Mouse (Mus musculus) adrenal gland, postnatal 10 days (tissue): Measurements from ENCODE around the gene Vat1. TPM values are rescaled to one million over a fixed set of nuclear protein-coding genes. Genes with fewer than 3 reads are reported as not detected.
"Not testable (repeated sequence)": the region's sequence is repeated elsewhere in the genome, so short reads cannot be mapped to it uniquely, and the experiment has no call there.

Source experiments
- DNase-seq: peaks from one replicate; pipeline ENCODE4 v3.0.0; 2021; ENCODE audit warnings: mixed read lengths
- total RNA-seq, 2 experiments: library from RNA; stranded (reverse); gene quantifications; 2 replicates each; pipeline ENCODE4 v1.2.3; 2021

Vat1 gene
- total RNA-seq, 2 experiments from 2014 or later, result 79.4 to 87.3 TPM

DNA sequence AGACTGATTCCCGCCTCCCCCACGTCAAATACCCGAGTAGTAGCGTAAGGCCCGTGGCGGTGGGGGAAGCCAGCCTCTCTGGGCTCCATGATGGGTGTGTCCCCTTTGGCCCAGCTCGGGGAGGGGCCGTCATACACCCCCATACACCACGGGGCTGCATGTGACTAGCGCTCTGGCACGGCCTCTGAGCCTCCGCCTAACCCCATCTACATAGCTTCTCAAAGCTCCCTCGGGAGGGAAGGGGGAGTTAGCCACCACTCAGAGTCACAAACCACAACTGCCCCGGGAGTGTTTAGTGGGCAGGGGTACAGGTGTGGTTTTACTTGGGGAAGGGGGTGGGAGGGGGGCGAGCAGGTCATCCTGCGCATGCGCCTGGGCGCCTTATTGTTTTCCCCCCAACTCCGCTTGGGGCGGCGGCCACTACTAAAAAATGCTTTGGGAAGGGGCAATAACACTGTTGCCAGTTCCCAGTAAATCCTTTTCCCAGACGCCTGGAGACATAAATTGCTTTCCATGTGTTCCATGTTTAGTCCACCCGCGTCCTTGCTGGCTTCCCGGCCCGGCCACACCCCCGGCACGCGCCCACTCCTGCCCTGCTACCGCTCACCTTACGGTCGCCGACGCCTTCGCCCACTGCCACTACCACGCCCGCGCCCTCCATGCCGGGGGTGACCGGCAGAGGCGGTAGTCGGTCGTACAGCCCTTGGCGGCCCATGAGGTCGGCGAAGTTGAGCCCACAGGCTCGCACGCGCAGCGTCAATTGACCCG, 745 bp downstream of the Vat1 start:
- peak; percentile 72 for DNase-seq

DNA sequence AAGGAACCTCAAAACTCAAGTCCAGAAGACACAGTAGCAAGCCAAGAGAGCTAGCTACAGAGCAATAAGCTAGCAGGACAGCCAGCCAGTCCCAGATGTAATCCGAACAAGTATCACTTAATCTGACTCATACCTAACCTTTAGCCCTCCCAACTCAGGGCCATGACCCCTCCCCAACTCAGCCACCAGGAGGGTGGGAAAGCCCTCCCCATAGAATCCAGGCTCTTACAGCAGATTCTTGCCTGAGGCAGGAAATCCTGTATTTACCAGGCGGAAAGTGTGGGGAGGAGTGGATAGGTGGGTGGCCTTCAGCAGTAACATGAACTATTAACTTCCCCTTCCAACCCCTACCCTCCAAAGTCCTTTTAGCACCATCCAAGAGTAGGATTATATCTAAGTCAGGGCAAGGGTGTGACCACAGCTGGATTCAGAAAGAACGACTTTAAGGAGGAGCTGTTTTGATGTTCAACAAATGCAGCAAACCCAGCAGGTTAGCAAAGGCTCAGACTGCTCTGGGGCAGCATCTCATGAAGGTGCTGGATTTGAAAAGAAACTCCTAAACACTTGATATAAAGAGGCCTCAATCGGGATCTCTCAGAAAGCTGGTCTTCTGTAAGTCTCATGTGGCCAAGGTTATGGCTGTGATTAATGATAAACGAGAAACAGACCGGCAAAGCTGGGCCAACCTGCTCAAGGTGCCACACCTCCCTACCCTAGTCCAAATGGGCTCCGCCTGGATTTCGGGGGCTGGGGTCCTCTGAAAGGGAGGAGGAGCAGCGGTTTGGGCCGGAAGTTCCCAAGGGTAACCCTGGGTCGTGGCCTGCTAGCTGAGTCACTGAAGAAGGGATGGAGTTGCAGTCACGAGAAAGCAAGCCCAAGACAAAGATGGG, 1.6 kb downstream of the Vat1 start, which contains the start of gene Rnd2:
Gene Rnd2 (plus strand): TSS at position 789 of the 890 bp plus-strand sequence.
- DNase-seq, result peak; percentile 44

DNA sequence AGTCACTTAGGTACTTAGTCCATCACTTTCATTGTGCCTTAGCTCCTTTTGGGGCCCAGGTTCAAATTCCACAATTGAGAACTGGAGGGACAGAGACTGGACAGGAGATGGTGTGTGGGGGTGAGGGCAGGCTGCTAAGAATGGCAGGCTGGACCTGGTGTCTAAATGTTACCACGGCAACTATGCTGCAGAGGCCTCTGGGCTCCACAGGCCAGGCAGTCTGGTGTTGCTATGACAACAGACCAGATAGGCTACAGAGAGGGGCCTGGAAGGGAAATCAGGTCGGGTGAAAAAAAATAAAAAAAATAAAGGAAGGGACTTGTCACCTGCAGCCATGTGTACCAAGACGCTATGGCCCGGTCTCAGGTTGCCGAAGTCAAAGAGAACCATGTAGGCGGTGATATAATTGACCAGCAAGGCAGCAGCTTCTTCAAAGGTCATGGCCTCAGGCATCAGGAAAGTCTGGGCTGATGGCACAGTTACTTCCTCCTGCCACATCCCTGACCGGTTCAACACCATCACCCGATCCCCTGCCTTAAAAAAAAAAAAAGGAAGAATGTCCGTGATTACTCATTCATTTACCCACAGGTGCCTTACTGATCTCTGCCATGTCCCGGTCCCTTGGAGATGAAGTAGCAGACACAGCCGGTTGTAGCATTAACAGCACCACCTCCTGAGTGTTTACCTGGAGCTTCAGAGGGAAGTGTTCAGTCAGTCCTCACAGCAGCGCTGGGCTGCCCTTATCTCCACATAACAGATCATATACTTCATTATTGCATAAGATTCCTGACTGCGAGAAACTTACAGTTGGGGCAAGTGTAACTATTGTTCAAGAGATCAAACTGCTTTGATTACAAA, 3.2 kb downstream of the Vat1 start:
- no peak for DNase-seq

DNA sequence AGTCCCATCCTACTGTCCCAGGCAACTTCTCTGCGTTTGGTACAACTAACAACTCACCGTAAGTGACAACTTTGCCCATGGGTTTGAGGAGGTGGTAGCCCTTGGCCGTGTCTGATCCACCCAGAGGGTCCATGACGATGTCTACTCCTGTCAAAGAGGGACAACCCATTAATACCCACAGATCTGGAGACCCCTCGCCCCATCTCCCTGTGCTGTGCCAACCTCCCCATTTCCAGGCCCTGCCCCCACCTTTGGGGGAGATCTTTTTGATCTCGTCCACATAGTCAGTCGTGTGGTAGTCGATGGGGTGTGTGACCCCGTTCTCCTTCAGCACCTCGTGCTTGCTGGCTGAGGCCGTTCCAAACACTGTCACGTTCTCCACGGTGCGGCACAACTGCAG, 3.9 kb downstream of the Vat1 start:
- no peak for DNase-seq

DNA sequence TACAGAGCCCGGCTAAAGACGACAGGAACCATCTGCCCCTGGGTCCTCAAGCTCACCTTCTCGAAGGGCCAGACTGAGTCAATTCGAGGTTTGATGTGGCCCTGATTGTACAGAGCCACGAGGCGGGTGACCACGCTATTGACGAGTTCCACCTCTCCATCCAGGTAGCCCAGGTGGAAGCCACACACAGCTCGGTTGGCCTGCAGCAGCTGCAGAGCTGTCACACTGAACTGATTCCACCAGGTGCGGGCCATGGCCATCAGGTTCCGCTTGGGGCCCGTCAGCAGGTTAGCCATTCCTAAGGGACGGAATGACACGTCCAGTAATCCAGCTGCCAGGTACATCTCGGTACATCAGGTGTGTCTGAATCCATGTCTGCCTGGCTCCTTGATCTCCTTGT, 5.7 kb downstream of the Vat1 start:
- DNase-seq, result no peak

DNA sequence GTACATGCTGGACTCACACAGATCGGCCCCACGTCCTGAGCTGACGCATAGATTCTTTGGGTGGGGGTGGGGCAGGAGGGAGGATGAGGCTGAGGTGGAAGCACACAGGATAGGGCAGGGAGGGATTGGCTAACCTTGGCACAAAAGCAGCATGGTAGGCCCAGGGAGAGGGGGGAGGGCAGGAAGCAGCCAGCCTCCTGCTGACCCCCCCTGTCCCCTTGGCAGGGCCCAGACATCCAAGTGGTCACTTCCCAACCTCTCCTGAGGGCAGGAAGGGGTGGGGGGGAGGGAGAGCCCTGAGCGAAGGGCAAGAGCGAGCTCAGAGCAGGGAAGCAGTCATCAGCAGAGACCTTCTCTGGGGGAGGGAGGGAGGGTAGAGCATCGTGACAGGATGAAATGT, 6.3 kb downstream of the Vat1 start:
- peak; percentile 40 for DNase-seq

DNA sequence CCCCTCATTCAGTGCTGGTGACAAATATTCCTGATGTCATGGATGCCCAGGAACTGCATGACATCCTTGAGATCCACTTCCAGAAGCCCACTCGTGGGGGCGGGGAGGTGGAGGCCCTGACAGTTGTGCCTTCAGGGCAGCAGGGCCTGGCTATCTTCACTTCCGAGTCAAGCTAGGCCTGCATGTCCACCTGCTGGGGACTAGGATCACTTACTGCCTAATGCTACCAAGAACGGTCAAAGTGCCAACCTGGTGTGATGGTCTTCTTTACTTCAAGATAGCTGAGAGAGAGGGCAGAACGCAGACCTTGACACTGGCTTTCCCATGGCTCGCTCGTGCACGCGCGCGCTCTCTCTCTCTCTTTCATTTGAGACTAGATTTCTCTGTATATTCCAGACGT, 7.8 kb downstream of the Vat1 start:
- no peak for DNase-seq

DNA sequence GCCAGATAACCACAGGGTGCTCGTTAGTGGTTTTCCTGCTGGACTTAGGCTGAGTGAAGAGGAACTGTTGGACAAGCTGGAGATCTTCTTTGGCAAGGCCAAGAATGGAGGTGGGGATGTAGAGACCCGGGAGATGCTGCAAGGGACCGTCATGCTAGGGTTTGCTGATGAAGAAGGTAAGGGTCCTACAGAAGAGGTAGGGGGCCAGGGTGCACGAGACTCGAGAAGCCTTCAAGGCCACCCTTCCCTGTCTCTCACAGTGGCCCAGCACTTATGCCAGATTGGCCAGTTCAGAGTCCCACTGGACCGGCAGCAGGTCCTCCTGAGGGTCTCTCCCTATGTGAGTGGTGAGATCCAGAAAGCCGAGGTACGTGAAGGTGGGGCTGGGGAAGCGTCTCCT, 8.4 kb downstream of the Vat1 start:
- no peak for DNase-seq

DNA sequence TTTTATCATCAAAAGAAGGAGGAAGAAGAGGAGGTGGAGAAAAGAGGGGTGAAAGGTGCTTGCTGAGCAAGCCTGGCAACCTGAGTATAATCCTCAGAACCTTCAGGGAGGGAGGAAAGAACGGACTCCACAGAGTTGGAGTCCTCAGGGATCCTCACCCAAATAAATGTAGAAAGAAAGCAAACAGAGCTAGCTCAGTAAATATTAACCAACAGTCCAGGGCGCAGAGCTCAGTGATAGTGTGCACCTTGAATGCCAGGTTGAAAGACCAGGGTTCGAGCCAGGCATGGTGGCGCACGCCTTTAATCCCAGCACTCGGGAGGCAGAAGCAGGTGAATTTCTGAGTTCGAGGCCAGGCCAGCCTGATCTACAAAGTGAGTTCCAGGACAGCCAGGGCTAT, 10.4 kb downstream of the Vat1 start:
- no peak for DNase-seq

DNA sequence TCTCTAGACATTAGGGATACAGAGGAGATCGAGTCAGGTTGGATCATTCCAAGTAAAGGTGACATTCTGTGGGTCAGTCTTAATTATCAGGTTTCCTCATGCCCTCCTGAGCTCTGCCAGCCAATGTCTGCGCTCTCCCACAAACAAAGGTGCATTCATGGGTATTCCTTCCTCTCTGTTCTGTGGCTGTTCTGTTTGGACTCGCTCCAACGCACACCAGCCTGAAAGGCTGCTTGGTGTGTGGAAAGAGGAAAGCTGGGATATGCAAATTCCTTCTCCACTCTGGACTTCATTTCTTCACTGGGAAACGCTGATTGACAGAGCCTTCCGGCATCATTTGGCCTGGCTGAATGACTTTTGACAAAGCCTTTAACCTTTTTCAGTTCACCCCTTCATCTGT, 11.3 kb downstream of the Vat1 start:
- no peak for DNase-seq

DNA sequence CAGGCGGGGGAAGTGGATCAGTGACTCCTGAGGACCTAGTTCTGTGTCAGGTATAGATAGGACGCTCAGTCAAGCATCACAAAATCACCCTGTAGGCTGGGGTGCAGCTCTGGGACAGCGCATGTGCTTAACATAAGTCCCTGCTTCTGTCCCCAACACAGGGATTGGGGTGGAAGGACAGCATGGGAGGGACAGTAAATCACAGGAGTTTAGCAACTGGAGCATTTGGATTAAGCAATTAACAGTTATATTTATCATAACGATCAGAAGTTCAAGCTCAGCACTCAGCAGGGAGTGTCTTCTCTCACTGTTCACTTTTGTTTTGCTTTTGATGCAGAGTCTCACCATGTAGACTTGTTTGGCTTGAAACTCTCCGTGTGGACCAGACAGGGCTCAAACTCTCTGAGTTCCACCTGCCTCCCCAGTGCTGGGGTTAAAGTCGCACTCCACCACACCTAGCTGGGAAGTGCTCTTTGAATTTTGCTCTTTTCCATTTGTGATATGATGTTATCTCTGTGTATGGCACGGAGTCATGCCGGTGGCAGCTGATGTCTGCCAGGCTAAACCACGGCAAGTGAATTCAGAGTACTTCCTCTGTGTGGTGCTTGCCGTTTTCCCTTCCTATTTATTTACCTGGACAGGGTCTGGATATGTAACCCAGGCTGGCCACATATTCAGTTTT, 13.8 kb downstream of the Vat1 start:
- no peak for DNase-seq

DNA sequence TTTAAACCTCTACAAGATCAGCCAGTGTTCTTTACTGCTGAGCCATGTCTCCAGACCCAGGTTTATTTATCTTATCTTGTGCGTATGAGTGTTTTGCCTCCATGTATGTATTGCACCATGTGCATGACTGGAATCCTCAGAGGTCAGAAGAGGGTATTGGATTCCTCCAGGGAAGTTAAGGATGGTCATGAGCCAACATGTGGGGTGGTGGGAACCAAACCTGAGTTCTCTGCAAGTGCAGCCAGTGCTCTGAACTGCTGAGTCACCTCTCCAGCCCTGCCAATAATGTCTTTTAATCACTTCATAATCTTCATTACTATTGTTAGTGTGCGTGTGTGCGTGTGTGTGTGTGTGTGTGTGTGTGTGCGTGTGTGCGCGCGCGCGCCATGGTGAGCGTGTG, 14.5 kb downstream of the Vat1 start:
- DNase-seq, result no peak

DNA sequence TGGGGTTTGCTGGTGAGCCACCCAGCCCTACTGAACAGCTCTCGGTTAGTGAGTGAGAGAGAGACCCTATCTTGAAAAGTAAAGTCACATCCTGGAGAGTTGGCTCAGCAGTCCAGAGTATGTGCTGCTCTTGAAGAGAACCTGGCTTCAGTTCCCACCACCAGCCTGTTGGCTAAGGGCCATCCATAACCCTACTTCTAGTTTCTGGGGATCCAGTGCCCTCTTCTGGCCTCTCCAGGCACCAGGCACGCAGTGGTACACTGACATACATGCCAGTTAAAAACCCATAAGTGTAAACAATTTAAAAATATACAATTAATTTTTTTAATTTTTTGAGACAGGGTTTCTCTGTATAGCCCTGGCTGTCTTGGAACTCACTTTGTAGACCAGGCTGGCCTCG, 15.6 kb downstream of the Vat1 start:
- no peak for DNase-seq

DNA sequence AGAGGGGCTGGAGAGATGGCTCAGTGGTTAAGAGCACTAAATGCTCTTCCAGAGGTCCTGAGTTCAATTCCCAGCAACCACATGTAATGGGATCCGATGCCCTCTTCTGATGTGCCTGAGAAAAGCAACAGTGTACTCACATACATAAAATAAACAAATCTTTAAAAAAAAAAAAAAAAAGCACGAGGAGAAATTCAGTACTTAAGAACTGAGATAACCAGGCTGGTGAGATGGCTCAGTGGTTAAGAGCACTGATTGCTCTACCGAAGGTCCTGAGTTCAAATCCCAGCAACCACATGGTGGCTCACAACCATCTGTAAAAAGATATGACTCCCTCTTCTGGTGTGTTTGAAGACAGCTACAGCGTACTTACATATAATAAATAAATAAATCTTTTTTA, 16.4 kb downstream of the Vat1 start:
- not testable (repeated sequence) for DNase-seq

DNA sequence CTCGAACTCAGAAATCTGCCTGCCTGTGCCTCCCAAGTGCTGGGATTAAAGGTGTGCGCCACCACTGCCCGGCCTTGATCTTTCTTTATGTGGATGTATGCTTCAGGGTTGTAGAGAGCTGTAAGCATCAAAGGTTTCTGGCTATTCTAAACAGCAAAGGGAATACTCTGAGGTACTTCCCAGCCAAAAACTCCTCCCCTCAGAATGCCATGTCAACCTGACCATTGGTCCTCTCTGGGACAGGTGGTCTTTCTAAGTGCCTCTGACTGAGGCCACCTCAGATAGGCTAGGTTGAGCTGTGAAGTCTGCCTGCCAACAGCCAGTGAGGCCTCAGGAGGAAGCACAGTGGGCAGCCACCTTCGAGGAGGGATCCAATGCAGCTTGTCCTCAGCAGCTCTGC, 17.1 kb downstream of the Vat1 start:
- DNase-seq, result no peak

DNA sequence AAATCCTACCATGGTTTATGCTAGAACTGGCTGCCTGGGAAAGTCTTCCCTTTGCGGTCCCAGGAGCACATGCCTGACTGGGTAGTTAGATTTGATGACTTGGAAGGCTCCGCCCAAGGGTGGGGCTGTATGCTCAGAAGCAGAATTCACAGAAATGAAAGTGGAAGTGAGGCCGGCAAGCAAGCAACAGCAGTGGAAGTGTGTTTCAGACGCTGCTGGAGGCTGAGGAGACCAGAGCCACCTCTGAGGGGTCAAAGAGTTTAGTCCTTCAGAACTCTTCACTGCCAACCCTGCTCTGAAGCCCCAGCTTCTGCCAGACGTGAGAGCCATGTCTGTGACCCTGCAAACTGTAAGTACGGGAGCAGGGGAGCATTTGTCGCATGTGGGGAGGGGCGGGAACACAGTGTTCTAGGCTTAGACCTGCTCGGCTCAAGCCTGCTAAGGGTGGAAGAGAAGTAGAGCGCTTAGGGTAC, 17.7 kb downstream of the Vat1 start, which contains the start of gene Ifi35:
Gene Ifi35 (plus strand): TSS at position 134 of the 473 bp plus-strand sequence.
- DNase-seq, result peak; percentile 86

DNA sequence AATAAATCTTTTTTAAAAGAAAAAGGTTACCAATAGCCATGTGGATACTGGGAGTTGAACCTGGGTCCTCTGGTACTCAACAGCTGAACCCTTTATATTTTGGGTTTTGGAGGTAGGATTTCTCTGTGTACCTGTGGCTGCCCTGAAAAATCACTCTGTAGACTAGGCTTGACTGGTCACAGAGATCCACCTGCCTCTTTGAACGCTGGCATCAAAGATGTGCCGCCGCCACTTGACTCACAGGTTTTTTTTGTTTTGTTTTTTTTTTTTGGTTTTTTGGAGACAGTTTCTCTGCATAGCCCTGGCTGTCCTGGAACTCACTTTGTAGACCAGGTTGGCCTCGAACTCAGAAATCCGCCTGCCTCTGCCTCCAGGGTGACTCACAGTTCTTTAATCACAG, 18.2 kb downstream of the Vat1 start:
- no peak for DNase-seq

DNA sequence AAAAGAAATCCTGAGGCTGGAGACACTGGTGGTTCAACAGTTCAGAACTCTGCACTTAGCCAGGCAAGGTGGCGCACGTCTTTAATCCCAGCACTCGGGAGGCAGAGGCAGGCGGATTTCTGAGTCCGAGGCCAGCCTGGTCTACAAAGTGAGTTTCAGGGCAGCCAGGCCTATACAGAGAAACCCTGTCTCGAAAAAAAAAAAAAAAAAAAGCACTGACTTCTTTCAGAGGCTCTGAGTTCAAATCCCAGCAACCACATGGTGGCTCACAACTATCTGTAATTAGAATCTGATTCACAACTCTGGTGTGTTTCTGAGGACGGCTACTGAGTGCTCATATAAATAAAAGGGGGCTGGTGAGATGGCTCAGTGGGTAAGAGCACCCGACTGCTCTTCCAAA, 19.2 kb downstream of the Vat1 start:
- not testable (repeated sequence) for DNase-seq

DNA sequence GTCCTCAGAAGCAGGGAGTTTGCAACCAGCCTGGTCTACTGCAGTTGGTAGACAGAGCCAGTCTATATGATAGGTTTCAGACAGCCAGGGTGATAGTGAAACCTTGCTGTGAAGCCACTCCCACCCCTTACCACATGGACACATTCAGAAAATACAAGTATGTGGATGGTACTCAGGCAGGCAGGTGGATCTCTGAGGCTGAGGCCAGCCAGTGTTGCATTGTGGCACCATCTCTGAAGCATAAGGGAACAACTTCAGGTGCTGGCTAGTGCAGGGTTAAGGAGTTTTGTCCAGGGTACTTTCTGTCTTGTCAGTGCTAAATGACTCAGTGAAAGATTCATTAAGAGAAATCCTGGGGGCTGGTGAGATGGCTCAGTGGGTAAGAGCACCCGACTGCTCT, 19.7 kb downstream of the Vat1 start:
- no peak for DNase-seq

DNA sequence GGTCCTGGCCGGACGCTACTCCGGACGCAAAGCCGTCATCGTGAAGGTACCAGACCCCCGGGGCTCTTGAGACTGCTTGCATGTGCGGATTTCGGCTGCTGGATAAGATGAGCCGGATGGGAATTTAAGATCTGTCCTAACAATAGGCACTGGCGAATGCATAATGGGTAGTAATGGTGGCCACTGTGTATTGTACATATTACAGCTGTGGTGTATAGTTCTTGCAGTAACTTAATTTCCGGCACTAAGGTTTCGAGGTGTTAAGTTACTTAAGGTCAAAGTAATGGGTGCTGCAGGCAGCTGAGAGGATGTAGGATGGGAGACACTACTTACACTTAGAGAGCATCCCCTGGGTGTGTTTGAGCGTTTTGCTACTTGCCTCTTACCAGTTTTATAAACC, 23.3 kb downstream of the Vat1 start:
- no peak for DNase-seq

DNA sequence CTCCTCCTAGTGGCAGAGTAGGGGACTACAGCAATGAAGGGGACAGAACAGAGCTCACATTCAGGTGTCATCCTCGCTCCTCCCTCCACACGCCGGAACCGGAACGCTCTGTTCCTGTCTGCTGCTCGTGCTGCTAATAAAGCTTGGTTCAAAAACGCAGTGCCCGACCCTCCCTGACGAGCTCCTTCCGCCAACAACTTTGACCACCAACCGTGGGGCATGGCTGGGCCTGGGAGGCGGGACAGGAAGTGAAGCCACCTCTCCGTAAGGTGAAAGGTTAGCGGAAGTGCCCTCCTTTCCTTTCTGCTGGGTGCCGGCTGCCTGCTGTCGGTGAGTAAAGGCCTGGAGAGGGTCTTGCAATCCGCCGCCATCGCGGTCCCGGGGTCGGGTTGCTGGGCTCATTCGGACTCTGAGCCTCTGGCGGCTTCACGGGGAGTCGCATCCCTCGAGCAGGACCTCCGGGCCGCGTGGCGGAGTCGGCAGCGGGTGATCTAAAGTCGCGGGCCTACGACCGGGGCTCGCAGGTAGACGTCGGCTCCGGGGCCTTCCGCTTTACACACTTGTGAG, 23.8 kb downstream of the Vat1 start, which contains the start of gene Rpl27:
Gene Rpl27 (plus strand): TSS at position 172 of the 567 bp plus-strand sequence.
- DNase-seq, result peak; percentile 96
